Mouse (Mus musculus): ENCODE results near the gene Arpp19. TPM values are rescaled to one million over a fixed set of nuclear protein-coding genes. Genes with fewer than 3 reads are reported as not detected.
A peak's percentile ranks its signal among the peaks of the same experiment; 100 is the strongest.

Gene Arpp19
- total RNA-seq, 2 experiments from 2014 or later, result 163 to 170 TPM

- Histone ChIP-seq H3K4me3 (no peak overlapping the region), H3K27ac (no peak overlapping the region)
- no peak for TF ChIP-seq CTCF (conservative IDR thresholded peaks at IDR 0.05)
- no peak for DNase-seq (ENCODE audit: low spot score in 2 of 2)
Observed at GRCm38 (mm10) chr9:75047079-75047478, 9.7 kb downstream of the Arpp19 start.

DNA sequence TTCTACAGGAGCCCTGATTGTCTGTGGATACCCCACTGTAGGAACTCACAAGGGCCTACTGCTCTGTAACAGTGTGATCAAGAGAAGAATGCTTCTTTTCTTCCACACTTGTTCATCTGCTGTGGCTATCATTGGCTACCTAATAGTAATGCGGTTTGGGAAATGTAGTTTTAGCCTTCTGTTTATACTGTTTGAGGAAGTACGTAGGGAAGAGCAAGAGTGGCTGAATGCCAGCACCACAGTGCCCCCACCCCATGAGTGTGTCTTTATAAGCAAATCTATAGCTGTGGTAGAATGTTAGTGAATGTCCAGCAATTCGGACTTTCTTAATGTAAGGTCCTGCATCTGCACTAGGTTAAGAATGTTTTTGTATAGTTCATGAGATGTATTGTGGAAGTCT, 11.7 kb downstream of the Arpp19 start:
- no peak for TF ChIP-seq CTCF (conservative IDR thresholded peaks at IDR 0.05)
- H3K27ac ChIP-seq, result peak overlapping the region; percentile 15; the same call in 1 of the 2 replicates
- no peak overlapping the region for H3K4me3 ChIP-seq
- no peak for DNase-seq (ENCODE audit: low spot score in 2 of 2)

- H3K27ac ChIP-seq, result peak overlapping the region; percentile 79
- peak overlapping the region; percentile 26 for H3K4me3 ChIP-seq
- TF ChIP-seq CTCF (conservative IDR thresholded peaks at IDR 0.05), result peak; percentile 97
- peak; percentile 77 to 82 for DNase-seq (ENCODE audit: low spot score in 2 of 2)
Observed at GRCm38 (mm10) chr9:75050003-75050402, 12.6 kb downstream of the Arpp19 start.

DNA sequence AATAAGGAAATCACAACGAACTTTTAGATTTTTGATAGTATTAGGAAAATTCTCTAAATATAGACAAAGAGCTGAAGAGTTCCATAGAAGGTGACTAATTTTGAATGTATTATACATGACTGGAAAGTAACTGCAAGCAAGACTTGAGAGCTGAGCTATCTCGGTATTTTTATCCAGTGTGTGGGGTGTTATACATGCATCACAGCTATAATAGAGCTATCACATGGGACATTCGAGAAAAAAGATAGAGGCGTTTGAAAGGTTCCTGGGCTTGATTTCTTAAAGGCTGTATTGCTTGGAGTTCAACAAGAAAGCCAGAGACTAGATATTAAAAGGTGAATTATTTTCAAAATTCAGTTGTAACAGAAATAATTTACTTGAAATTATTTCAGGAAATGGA, 14.4 kb downstream of the Arpp19 start:
- no peak for DNase-seq (ENCODE audit: low spot score in 2 of 2)
- Histone ChIP-seq H3K27ac (peak overlapping the region; percentile 33; the same call in 1 of the 2 replicates), H3K4me3 (no peak overlapping the region)
- no peak for TF ChIP-seq CTCF (conservative IDR thresholded peaks at IDR 0.05)

- TF ChIP-seq CTCF (conservative IDR thresholded peaks at IDR 0.05), result no peak
- Histone ChIP-seq H3K27ac (no peak overlapping the region), H3K4me3 (no peak overlapping the region)
- no peak for DNase-seq (ENCODE audit: low spot score in 2 of 2)
Observed at GRCm38 (mm10) chr9:75055046-75055445, 17.6 kb downstream of the Arpp19 start.

DNA sequence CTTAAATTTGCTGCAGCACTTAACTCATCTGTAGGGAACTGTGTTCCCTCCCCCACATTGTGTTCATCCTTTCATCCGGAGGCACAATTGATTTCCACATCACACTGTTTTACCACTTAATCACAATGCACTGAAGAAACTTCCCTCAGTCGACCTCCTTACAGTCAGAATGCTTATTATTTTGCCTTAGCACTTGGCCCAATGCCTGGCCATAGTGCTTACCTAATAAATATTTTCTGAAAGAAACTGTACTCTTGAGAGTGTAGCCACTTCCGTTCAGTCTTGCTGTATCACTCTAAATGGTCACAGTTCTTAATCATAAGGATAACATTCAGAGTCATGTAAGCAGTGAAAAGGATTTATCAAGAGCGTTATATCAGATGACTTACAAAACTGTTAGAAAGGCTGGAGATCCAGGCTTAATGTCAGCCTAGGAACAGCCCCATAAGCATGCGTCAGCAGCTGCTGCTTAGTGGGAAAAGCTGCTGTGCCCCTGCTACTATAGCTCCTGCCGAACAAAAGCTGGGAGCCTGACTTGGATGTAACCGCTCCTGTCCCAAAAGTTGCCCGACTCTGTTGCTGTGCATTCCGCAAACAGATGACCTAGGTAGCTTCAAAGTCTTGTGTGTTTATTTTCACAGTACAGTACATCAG, 27.4 kb downstream of the Arpp19 start:
- Histone ChIP-seq H3K4me3 (no peak overlapping the region), H3K27ac (no peak overlapping the region)
- no peak for TF ChIP-seq CTCF (conservative IDR thresholded peaks at IDR 0.05)
- DNase-seq (ENCODE audit: low spot score in 2 of 2), result no peak

DNA sequence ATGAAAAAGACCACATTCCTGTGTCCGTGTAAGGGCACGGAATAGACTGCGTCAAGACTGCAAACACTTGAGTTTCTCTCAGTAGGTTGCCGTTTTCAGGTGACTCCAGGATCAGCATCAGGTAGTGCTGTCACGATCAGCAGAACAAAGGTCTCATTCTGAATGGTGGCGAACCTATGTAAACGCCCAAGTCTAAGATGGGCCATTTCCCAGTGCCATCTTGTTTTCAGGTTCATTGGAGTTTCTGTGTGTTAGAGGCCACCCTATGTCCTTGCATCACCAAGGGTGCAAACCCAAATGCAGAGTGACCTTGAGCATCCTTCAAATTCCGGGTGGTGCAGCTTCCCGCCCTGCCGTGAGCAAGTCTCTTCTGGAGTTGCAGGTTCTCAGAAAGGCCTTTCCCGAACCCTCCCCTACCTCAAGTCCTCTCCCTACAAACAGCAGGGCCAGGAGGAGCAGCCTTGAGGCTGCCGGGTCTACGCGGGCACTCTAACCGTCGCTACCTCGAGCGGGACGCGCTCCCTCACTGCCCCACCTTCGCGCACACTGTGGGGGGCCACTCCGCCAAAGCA, 33.1 kb downstream of the Arpp19 start, which contains the start of gene Myo5a:
Myo5a (plus strand) TSS at position 559 of the 572 bp plus-strand sequence.
- no peak for TF ChIP-seq CTCF (conservative IDR thresholded peaks at IDR 0.05)
- H3K27ac ChIP-seq, result peak within 1 kb of the TSS; percentile 99
- peak within 1 kb of the TSS; percentile 89 for H3K4me3 ChIP-seq
- DNase-seq (ENCODE audit: low spot score in 2 of 2), result no peak

DNA sequence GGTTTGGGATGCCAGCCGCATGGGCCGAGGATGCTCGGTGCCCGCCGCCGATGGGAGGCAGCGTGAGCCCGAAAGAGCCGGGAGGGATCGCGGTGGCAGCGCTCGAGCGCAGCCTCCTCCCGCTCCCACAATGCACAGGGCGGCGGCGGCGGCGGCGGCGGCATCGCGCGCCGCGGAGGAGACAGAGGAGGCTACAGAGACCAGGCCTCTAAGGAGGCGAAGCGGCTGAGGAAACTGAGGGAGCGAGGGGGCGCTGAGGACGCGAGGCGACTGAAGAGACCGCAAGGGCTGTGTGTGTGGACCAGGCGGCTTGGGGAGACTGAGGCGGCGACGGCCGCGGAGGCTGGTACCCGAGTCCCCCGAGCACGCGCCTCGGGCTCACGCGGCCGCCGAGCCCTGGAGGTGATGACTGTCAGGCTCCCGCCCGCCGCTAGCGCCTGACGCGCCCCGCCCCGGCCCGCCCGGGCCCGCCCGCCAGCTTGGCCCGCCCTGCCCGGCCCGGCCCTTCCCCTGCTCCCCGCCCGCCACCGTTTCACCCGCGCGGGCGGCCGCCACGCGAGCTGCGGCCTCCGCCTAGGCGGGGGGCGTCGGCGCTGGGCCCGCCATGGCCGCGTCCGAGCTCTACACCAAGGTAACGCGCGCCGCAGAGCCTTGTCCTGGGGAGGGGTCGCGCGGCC, 33.8 kb downstream of the Arpp19 start:
- peak; percentile 67 to 70 for DNase-seq (ENCODE audit: low spot score in 2 of 2)
- Histone ChIP-seq H3K4me3 (peak overlapping the region; percentile 89), H3K27ac (peak overlapping the region; percentile 99)
- TF ChIP-seq CTCF (conservative IDR thresholded peaks at IDR 0.05), result peak; percentile 55

DNA sequence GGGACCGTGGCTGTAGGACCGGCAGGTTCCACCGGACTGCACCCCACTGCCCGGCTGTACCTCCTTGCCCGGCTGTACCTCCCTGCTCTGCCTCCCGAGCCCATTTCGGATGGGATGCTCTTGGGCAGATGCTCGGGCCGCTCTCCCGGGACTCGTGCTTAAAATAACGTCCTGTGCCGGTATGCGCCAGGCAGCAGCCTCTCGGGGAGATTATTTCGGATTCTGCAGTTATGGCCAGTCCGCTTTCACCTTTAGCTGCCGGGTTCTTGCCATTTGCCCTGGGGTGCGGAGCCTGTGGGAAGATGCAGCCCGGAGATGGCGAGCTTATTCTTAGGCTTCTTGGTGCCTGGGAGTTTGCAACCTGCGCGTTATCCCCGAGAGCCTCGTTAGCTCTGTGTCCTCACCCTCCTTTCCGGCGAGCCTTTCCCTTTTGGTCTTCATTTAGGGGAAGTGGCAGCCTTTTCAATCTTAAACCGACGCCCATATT, 34.3 kb downstream of the Arpp19 start:
- H3K27ac ChIP-seq, result peak overlapping the region; percentile 99
- no peak for TF ChIP-seq CTCF (conservative IDR thresholded peaks at IDR 0.05)

DNA sequence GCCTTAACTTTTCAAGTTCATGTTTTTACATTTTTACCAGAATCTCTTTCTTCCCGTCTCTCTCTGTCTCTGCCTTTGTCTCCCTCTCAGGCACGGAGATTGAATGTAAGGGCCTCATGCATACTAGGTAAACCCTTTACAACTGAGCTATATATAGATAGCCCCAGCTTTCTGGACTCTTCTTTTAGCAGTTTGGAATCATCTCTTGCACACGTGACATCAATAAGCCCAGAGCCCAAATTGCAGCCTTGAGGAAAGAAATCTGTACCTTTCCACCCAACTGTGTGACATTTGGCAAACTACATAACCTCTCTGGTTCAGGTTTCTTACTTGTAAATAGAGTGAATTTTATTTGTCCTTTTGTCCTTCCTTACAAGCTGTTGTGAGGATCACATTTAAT, 34.9 kb downstream of the Arpp19 start:
- TF ChIP-seq CTCF (conservative IDR thresholded peaks at IDR 0.05), result no peak
- Histone ChIP-seq H3K4me3 (peak overlapping the region; percentile 89), H3K27ac (peak overlapping the region; percentile 99)
- DNase-seq (ENCODE audit: low spot score in 2 of 2), result no peak

More for the DNA sequence above, 34.3 kb downstream of the Arpp19 start:
- DNase-seq (ENCODE audit: low spot score in 2 of 2), result peak; percentile 22 to 24
- peak overlapping the region; percentile 89 for H3K4me3 ChIP-seq

DNA sequence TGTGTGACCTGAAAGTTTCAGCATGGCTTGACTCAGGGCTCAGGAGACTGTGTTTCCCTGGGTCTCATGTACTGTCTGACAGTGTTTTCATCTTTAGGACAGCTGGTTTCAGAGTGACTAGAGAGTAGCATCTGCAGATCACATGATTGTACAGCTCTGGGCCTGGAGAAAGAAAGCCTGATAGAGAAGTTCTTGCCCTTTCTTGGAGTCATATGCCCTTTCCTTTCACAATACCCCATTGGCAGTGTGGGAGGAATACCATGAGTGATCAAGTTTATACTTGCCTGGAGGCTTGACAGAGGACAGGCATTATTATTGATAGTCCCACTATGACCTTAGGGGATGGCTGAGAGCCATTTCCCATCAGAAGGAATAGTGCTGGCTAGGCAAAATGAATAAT, 39.8 kb downstream of the Arpp19 start:
- Histone ChIP-seq H3K27ac (no peak overlapping the region), H3K4me3 (no peak overlapping the region)
- DNase-seq (ENCODE audit: low spot score in 2 of 2), result no peak
- no peak for TF ChIP-seq CTCF (conservative IDR thresholded peaks at IDR 0.05)

DNA sequence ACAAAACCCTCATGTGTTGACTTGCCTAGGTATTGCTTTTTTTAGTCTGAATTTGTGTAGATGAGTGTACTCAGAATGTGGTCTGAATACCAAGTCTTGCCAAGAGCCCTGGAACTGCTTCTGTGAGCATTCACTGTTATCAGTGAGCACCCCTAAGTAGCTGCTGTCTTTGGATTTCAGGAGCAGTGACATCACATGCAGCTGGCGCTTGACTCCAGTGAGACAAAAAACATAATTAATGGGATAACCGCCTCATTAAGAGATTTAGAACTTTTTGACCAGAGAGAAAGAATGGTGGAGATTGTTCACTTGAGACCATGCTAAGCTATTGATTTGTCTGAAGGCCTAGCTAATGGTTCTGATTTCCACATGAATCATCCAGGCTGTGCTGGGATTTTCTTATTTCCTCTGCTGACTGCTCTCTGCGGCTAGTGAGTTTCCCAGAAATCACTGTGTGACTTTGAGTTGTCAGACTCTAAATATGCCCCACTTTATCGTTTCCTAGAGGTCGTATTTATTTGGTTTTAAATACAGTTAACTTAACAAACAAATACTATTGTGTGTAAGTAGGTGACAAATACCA, 47.9 kb downstream of the Arpp19 start:
- peak in 1 of 2 experiments; percentile 22 for DNase-seq (ENCODE audit: low spot score in 2 of 2)
- no peak overlapping the region for H3K4me3 ChIP-seq
- peak overlapping the region; percentile 57; the same call in 1 of the 2 replicates for H3K27ac ChIP-seq

DNA sequence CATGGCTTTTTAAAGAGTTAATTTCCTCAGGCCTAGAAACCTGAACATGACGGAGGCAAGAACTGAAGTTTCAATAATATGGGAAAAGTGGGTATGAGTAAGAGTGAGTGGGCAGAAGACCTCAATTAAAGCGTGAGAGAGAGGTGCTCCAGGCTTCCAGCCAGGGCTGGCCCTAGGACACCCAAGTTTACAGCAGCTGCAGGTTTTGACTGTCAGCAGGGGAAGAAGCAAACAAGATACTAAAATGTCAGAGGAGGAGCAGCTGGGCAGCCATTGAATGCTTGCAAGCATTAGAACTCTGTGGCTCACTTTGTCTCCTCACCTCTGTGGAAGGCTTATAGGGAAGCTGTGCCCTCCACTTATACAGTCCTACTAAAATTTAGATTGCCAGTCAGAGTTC, 50.4 kb downstream of the Arpp19 start:
- TF ChIP-seq CTCF (conservative IDR thresholded peaks at IDR 0.05), result no peak
- no peak overlapping the region for H3K4me3 ChIP-seq
- DNase-seq (ENCODE audit: low spot score in 2 of 2), result no peak
- H3K27ac ChIP-seq, result no peak overlapping the region

More for the DNA sequence above, 47.9 kb downstream of the Arpp19 start:
- no peak for TF ChIP-seq CTCF (conservative IDR thresholded peaks at IDR 0.05)
